Mouse (Mus musculus): ENCODE results near the gene Tmem94.

Gene Tmem94

GRCm38 (mm10) chr11:115766981-115767380 is 1.7 kb downstream of the Tmem94 start:
- peak in 1 of 2 experiments; percentile 20 for DNase-seq

- DNase-seq: no peak
Observed at GRCm38 (mm10) chr11:115768896-115769295, 3.7 kb downstream of the Tmem94 start.

- no peak for DNase-seq
Observed at GRCm38 (mm10) chr11:115774653-115775052, 9.4 kb downstream of the Tmem94 start.

GRCm38 (mm10) chr11:115775821-115776665 is 10.8 kb downstream of the Tmem94 start:
- DNase-seq: peak; percentile 32 to 67

GRCm38 (mm10) chr11:115776954-115777353 is 11.7 kb downstream of the Tmem94 start:
- DNase-seq: peak in 1 of 2 experiments; percentile 4

GRCm38 (mm10) chr11:115777487-115778335 is 12.5 kb downstream of the Tmem94 start:
- DNase-seq: peak; percentile 63 to 79

- DNase-seq: peak; percentile 97 to 99
Observed at GRCm38 (mm10) chr11:115779038-115779571, 13.9 kb downstream of the Tmem94 start.

- no peak for DNase-seq
Observed at GRCm38 (mm10) chr11:115780141-115781070, 15.2 kb downstream of the Tmem94 start.

- no peak for DNase-seq
Observed at GRCm38 (mm10) chr11:115786473-115786872, 21.2 kb downstream of the Tmem94 start.

GRCm38 (mm10) chr11:115789787-115790186 is 24.6 kb downstream of the Tmem94 start:
- no peak for DNase-seq

GRCm38 (mm10) chr11:115791919-115792318 is 26.7 kb downstream of the Tmem94 start:
- no peak for DNase-seq

GRCm38 (mm10) chr11:115792353-115792752 is 27.1 kb downstream of the Tmem94 start:
- no peak for DNase-seq

GRCm38 (mm10) chr11:115796898-115797297 is 31.7 kb downstream of the Tmem94 start:
- DNase-seq: no peak

- no peak for DNase-seq
Observed at GRCm38 (mm10) chr11:115797665-115798064, 32.4 kb downstream of the Tmem94 start.

GRCm38 (mm10) chr11:115800981-115801380 is 35.7 kb downstream of the Tmem94 start:
- DNase-seq: no peak

- DNase-seq: no peak
Observed at GRCm38 (mm10) chr11:115803072-115803709, 38.0 kb downstream of the Tmem94 start.

- DNase-seq: no peak
Observed at GRCm38 (mm10) chr11:115805005-115805404, 39.8 kb downstream of the Tmem94 start.

- DNase-seq: peak; percentile 72 to 83
Observed at GRCm38 (mm10) chr11:115806154-115806553, 40.9 kb downstream of the Tmem94 start.

- DNase-seq: no peak
Observed at GRCm38 (mm10) chr11:115807306-115807705, 42.1 kb downstream of the Tmem94 start.

GRCm38 (mm10) chr11:115807971-115808370 is 42.7 kb downstream of the Tmem94 start:
- DNase-seq: no peak

GRCm38 (mm10) chr11:115808696-115809310 is 43.6 kb downstream of the Tmem94 start:
- DNase-seq: peak in 1 of 2 experiments; percentile 60

All from lung, adult 18-20 months (tissue).